Mouse (Mus musculus): Measurements from ENCODE around the gene Crebl2. TPM values are rescaled to one million over a fixed set of nuclear protein-coding genes. Genes with fewer than 3 reads are reported as not detected.

Gene Crebl2
- polyA plus RNA-seq, 1 experiment = 7.6 TPM

DNA sequence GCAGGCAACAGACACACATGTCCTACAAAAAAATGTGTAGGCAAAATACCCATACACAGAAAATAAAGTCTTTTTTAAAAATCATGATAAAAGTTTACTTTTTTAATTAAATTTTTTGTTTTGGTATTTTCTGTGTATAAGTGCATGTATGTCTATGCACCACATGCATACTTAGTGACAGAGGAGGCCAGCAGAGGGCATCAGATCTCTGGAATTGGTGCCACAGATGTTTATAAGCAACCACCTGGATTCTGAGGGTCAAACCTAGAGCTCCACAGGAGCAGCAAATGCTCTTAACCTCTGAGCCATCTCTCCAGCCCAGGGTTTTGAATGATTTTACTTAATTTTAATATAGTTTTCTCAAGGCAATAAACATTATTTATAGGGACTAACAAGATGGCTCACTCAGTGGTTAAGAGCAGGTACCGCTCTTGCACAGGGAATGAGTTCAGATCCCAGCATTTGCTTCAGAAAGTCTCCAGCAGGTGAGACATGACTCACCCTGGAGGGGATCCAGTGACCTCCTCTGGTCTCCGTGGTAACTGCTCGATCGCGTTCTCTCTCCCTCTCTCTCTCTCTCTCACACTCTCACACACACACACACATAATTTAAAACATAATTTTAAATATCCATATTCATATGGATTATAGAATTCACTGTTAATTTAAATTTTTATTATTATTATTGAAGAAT, 18.4 kb downstream of the Crebl2 start:
- TF ChIP-seq EP300 (IDR thresholded peaks at IDR 0.05; ENCODE audit: insufficient read depth, low read depth, low read length) (no peak), POLR2A (IDR thresholded peaks at IDR 0.05; ENCODE audit: insufficient read depth, low read length) (no peak), CTCF (IDR thresholded peaks at IDR 0.05; ENCODE audit: low read depth, low read length) (no peak)
- Histone ChIP-seq H3K27ac (ENCODE audit: insufficient read depth, low read length) (no peak overlapping the region), H3K4me3 (ENCODE audit: low read depth, low read length) (no peak overlapping the region), H3K4me1 (ENCODE audit: control insufficient read depth, insufficient read depth, low read length) (peaks cover 2% of the 10 kb centered on the region), H3K9me3 (replicated peaks; ENCODE audit: control insufficient read depth, insufficient read depth, low read length, poor library complexity, severe bottlenecking) (no peaks in the 10 kb centered on the region), H3K9ac (ENCODE audit: low read depth, poor library complexity, severe bottlenecking) (no peak overlapping the region), H3K27me3 (ENCODE audit: control insufficient read depth, insufficient read depth, low read length, poor library complexity, severe bottlenecking) (no peaks in the 10 kb centered on the region), H3K36me3 (ENCODE audit: control insufficient read depth, insufficient read depth, low read length, poor library complexity, severe bottlenecking) (no peaks in the 10 kb centered on the region)

DNA sequence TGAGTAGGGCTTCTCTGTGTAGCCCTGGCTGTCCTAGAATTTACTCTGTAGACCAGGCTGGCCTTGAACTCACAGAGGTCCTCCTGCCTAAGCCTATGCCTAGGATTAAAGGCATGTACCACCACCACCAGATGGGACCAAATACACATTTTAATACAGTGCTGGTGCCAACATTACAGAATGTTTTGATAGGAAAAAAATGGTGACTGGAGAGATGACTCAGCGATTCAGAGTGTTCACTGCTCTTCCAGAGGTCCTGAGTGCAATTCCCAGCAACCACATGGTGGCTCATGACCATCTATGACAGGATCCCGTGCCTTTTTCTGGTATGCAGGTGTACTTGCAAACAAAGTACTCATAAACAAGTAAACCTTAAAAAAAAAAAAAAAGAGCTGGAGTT, 19.5 kb downstream of the Crebl2 start:
- Histone ChIP-seq H3K4me1 (ENCODE audit: control insufficient read depth, insufficient read depth, low read length) (peaks cover 2% of the 10 kb centered on the region), H3K36me3 (ENCODE audit: control insufficient read depth, insufficient read depth, low read length, poor library complexity, severe bottlenecking) (no peaks in the 10 kb centered on the region), H3K27me3 (ENCODE audit: control insufficient read depth, insufficient read depth, low read length, poor library complexity, severe bottlenecking) (no peaks in the 10 kb centered on the region), H3K27ac (ENCODE audit: insufficient read depth, low read length) (no peak overlapping the region), H3K9ac (ENCODE audit: low read depth, poor library complexity, severe bottlenecking) (no peak overlapping the region), H3K9me3 (replicated peaks; ENCODE audit: control insufficient read depth, insufficient read depth, low read length, poor library complexity, severe bottlenecking) (no peaks in the 10 kb centered on the region), H3K4me3 (ENCODE audit: low read depth, low read length) (no peak overlapping the region)
- TF ChIP-seq CTCF (IDR thresholded peaks at IDR 0.05; ENCODE audit: low read depth, low read length) (no peak), POLR2A (IDR thresholded peaks at IDR 0.05; ENCODE audit: insufficient read depth, low read length) (no peak), EP300 (IDR thresholded peaks at IDR 0.05; ENCODE audit: insufficient read depth, low read depth, low read length) (no peak)

DNA sequence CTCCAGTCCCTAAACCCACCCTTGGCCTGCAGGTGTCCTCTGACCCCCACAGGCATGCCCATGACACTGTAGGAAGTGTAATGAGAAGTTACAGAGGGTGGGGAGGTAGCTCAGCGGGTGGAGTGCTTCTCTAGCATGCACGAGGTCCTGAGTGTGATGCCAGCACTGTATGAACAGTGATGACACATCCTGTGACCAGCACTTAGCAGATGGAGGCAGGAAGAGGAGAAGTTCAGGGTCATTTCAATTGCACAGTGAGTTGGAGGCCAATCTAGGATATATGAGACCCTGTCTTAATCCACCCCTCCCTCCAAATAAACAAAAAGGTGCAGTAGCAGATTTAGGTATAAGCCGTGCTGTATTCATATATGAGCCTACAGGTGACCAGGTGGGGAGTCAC, 20.0 kb downstream of the Crebl2 start:
- H3K4me1 ChIP-seq (ENCODE audit: control insufficient read depth, insufficient read depth, low read length) = peaks cover 2% of the 10 kb centered on the region
- no peak overlapping the region for H3K4me3 ChIP-seq (ENCODE audit: low read depth, low read length)
- H3K36me3 ChIP-seq (ENCODE audit: control insufficient read depth, insufficient read depth, low read length, poor library complexity, severe bottlenecking) = no peaks in the 10 kb centered on the region
- no peak overlapping the region for H3K9ac ChIP-seq (ENCODE audit: low read depth, poor library complexity, severe bottlenecking)
- H3K27me3 ChIP-seq (ENCODE audit: control insufficient read depth, insufficient read depth, low read length, poor library complexity, severe bottlenecking) = no peaks in the 10 kb centered on the region
- H3K9me3 ChIP-seq (replicated peaks; ENCODE audit: control insufficient read depth, insufficient read depth, low read length, poor library complexity, severe bottlenecking) = no peaks in the 10 kb centered on the region
- no peak for TF ChIP-seq POLR2A (IDR thresholded peaks at IDR 0.05; ENCODE audit: insufficient read depth, low read length)
- TF ChIP-seq EP300 (IDR thresholded peaks at IDR 0.05; ENCODE audit: insufficient read depth, low read depth, low read length) = no peak
- TF ChIP-seq CTCF (IDR thresholded peaks at IDR 0.05; ENCODE audit: low read depth, low read length) = no peak
- no peak overlapping the region for H3K27ac ChIP-seq (ENCODE audit: insufficient read depth, low read length)

DNA sequence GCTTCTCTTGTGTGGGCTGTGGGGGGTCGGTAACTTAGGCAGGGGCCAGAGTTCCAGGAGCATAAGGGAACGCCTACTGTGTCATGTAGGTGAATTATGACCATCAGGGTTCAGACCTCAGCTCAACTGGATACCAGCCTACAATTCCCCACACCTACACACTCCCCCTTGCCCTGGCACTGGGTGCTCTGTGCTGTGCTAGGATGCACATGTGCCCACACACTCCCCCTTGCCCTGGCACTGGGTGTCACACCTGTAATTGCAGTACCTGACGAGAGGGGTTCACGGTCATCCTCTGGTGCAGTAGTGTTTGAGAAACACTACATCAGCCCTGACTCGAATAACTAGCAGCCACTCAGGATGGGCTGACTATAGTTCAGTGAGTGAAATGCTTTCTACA, 24.8 kb downstream of the Crebl2 start:
- Histone ChIP-seq H3K9ac (ENCODE audit: low read depth, poor library complexity, severe bottlenecking) (no peak overlapping the region), H3K9me3 (replicated peaks; ENCODE audit: control insufficient read depth, insufficient read depth, low read length, poor library complexity, severe bottlenecking) (no peaks in the 10 kb centered on the region), H3K27ac (ENCODE audit: insufficient read depth, low read length) (no peak overlapping the region), H3K36me3 (ENCODE audit: control insufficient read depth, insufficient read depth, low read length, poor library complexity, severe bottlenecking) (no peaks in the 10 kb centered on the region), H3K27me3 (ENCODE audit: control insufficient read depth, insufficient read depth, low read length, poor library complexity, severe bottlenecking) (no peaks in the 10 kb centered on the region), H3K4me3 (ENCODE audit: low read depth, low read length) (no peak overlapping the region), H3K4me1 (ENCODE audit: control insufficient read depth, insufficient read depth, low read length) (no peaks in the 10 kb centered on the region)
- no peak for TF ChIP-seq CTCF (IDR thresholded peaks at IDR 0.05; ENCODE audit: low read depth, low read length)
- TF ChIP-seq EP300 (IDR thresholded peaks at IDR 0.05; ENCODE audit: insufficient read depth, low read depth, low read length) = no peak
- no peak for TF ChIP-seq POLR2A (IDR thresholded peaks at IDR 0.05; ENCODE audit: insufficient read depth, low read length)

DNA sequence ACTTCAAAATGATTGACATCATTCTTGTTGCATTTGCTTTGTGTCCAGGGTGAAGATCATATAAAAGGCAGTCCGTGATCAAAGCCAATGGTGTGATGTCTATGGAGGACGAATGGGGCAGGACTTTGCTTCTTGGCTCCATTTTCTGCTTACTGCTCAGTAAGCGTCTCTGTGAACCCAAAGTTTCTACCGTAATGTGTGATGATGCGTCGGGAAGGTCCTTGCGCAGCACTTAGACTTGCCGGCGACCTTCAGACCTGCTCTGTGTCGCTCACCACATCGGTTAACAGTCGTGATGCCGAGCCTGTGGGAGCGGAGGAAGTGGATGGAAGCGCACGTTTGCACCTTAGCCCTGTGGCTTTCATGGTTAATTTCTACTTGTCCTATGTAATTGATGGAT, 26.0 kb downstream of the Crebl2 start:
- Histone ChIP-seq H3K9ac (ENCODE audit: low read depth, poor library complexity, severe bottlenecking) (no peak overlapping the region), H3K27ac (ENCODE audit: insufficient read depth, low read length) (no peak overlapping the region), H3K4me3 (ENCODE audit: low read depth, low read length) (no peak overlapping the region), H3K36me3 (ENCODE audit: control insufficient read depth, insufficient read depth, low read length, poor library complexity, severe bottlenecking) (no peaks in the 10 kb centered on the region), H3K27me3 (ENCODE audit: control insufficient read depth, insufficient read depth, low read length, poor library complexity, severe bottlenecking) (no peaks in the 10 kb centered on the region), H3K4me1 (ENCODE audit: control insufficient read depth, insufficient read depth, low read length) (no peaks in the 10 kb centered on the region), H3K9me3 (replicated peaks; ENCODE audit: control insufficient read depth, insufficient read depth, low read length, poor library complexity, severe bottlenecking) (no peaks in the 10 kb centered on the region)
- no peak for TF ChIP-seq POLR2A (IDR thresholded peaks at IDR 0.05; ENCODE audit: insufficient read depth, low read length)
- no peak for TF ChIP-seq CTCF (IDR thresholded peaks at IDR 0.05; ENCODE audit: low read depth, low read length)
- TF ChIP-seq EP300 (IDR thresholded peaks at IDR 0.05; ENCODE audit: insufficient read depth, low read depth, low read length) = no peak

DNA sequence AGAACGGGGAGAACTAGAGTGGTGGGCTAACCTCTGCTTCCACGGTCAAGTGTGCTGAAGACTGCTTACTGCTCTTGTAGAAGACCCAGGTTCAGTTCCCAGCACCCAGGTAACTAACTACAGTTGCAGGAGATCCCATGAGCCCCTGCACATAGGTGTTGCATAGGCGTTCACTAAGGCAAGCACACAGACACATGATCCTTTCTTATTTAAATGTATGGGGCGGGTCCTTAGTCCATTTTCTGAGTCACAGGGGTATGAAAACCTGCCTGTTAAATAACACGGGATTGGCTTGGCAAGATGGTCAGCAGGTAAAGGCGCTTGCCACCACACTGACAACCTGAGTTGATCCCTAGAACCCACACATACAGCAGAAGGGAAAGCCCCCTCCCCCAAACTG, 29.1 kb downstream of the Crebl2 start:
- H3K9me3 ChIP-seq (replicated peaks; ENCODE audit: control insufficient read depth, insufficient read depth, low read length, poor library complexity, severe bottlenecking) = no peaks in the 10 kb centered on the region
- H3K36me3 ChIP-seq (ENCODE audit: control insufficient read depth, insufficient read depth, low read length, poor library complexity, severe bottlenecking) = no peaks in the 10 kb centered on the region
- no peaks in the 10 kb centered on the region for H3K27me3 ChIP-seq (ENCODE audit: control insufficient read depth, insufficient read depth, low read length, poor library complexity, severe bottlenecking)
- H3K4me1 ChIP-seq (ENCODE audit: control insufficient read depth, insufficient read depth, low read length) = no peaks in the 10 kb centered on the region
- no peak overlapping the region for H3K9ac ChIP-seq (ENCODE audit: low read depth, poor library complexity, severe bottlenecking)
- H3K27ac ChIP-seq (ENCODE audit: insufficient read depth, low read length) = no peak overlapping the region
- no peak for TF ChIP-seq CTCF (IDR thresholded peaks at IDR 0.05; ENCODE audit: low read depth, low read length)
- no peak for TF ChIP-seq EP300 (IDR thresholded peaks at IDR 0.05; ENCODE audit: insufficient read depth, low read depth, low read length)
- no peak for TF ChIP-seq POLR2A (IDR thresholded peaks at IDR 0.05; ENCODE audit: insufficient read depth, low read length)
- no peak overlapping the region for H3K4me3 ChIP-seq (ENCODE audit: low read depth, low read length)
